Mouse (Mus musculus): ENCODE measurements at regions not wholly inside any gene's neighbourhood (a gene's known extent, or its start where the extent isn't known, plus 50 kb on each side); places are given as distances from the start of the nearest gene placed in this dataset.
"Not testable (repeated sequence)": the region's sequence is repeated elsewhere in the genome, so short reads cannot be mapped to it uniquely, and the experiment has no call there.

DNA sequence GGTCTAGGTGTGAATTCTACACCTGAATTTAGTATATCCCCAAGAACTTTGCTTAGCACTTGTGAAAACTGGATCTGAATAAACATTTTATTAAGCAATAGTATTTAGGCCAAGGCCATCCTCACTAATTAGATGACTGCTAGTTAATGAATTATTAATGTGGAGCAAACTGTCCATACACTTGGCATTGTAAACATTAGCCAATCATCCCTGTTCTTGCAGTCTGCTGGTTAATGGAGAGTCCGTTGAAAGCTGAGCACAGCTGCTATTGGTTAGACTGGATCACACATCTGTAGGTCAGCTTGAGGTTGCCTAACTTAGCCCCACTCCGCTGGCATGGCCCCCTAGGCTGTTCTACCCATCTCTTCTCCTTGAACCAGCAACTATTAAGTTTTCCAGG lies 826.2 kb upstream of the 4930452B06Rik start:
- no peak for DNase-seq (ENCODE audit: low read depth, low spot score)

DNA sequence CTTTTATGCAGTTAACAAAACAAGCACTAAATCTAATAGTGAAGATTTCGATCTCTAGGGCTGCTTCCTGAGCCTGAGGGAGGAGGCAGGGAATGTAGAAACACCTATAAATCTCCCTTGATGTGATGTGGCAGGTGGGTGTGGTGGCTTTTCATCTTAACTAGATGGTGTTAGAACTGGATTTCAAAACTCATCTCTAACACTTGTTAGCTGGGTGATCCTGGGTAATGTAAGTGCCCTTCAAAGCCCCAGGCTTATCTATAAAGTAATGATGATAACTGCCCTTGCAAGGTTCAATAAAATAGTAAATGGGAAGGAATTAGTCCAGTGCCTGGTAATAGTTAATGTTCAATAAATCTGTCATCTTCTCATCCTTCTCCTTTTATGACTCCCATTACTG lies 822.5 kb upstream of the 4930452B06Rik start:
- DNase-seq (ENCODE audit: low read depth, low spot score) = no peak

DNA sequence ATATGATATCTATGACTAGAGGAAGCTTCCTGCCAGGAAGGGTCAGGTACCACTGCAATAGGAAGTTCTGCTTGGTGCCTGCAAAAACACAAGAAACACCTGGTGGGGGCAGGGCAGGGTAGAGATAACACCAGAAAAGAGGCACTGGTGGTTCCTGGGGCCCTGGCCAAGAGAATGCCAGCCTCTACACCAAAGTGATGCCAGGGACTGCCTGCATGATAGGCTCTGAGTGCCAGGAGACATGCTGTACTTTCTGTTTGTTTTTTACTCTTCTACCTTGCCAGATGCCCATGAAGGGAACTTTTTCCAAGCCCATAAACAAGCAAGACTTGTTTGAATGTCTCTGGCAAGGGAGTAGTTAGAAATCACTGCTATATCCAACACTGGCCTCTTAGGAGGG lies 812.9 kb upstream of the 4930452B06Rik start:
- DNase-seq (ENCODE audit: low read depth, low spot score) = no peak

DNA sequence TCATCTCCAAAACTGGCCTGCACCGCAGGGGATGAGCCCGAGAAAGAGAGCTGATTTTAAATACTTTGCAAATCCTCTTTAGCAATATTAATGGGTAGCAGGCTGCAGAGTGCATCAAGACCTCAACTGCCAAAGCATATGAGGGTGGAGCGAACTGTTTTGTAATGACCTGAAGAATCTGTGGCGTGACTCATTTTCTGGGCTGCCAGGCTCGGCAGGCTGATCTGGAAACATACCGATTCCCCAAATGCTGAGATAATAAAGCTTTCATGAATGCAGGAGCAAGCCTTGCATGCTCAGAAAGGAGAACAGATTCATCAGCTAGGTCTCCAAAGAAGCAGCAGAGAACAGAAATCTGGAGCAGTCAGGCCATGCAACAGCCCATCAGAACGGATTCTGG lies 809.1 kb upstream of the 4930452B06Rik start:
- DNase-seq (ENCODE audit: low read depth, low spot score) = peak; percentile 17

DNA sequence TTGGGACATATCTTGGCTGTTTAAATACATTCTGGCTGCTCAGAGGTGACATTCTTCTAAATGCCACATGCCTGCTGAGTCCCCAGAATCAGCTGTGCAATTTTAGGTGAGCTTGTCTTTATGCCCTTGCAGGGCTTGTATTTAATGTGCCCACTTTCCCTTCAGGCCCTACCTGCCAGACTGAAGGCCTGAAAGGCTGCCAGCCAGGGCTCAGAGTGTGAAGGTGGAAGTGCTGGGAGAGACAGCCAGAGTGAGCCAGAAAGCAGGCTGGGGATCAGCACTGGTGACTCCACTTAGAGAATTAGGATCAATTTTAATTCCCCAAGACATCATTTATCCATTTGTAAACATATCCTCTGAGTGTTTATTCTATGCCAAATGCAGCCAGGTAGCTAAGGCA lies 803.6 kb upstream of the 4930452B06Rik start:
- DNase-seq (ENCODE audit: low read depth, low spot score) = no peak

DNA sequence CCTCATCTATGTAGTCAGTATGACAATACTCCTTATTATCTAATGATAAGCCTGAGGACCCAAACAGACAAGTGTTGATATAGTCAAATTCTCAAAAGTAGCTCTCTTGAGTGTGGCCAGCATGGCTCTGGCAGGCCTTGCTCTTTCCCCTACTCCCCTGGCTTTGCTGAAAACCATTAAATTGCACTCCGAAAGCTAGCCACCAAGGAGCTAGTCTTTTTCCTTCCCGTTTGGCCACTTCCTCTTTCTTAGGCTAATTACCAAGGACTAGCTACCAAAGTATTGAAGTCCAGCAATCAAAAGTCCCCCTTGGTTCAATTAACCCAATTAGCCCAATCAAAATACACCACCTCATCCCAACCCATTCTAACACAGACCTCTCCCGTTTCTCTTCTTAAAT lies 802.6 kb upstream of the 4930452B06Rik start:
- no peak for DNase-seq (ENCODE audit: low read depth, low spot score)

DNA sequence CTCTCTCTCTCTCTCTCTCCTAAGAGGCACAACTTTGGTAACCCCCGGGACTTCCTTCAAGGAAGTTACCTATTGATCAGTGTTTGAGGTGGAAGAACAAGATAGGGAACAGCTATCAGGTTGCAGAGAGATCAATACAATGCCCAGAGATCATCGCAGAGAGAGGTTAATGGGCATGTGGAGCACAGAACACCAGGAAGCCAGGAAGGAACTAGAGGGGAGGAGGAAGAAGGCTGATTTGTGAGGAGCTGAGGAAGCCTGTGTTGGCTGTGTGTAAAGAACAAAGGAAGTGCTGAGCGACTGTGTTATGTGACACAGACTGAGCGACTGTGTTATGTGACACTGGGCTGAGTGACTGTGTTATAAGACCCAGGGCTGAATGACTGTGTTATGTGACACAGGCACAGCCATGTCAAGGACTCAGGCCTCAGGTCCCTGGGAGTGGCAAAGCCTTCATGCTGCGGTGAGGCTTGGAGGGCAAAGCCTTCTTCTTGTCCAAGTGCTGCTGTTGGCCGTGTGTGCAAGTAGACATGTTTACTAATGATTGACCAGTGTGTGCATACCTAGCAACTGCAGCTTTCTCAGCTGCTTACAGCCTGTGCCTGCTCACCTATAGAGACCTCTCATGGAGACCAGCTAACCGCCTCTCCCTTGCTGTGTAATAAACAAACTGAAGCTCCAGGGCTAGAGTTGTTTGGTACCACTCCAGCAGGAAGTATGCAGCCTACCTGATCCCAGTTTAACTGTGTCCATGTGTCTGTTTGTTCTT lies 801.8 kb upstream of the 4930452B06Rik start:
- DNase-seq (ENCODE audit: low read depth, low spot score) = no peak

DNA sequence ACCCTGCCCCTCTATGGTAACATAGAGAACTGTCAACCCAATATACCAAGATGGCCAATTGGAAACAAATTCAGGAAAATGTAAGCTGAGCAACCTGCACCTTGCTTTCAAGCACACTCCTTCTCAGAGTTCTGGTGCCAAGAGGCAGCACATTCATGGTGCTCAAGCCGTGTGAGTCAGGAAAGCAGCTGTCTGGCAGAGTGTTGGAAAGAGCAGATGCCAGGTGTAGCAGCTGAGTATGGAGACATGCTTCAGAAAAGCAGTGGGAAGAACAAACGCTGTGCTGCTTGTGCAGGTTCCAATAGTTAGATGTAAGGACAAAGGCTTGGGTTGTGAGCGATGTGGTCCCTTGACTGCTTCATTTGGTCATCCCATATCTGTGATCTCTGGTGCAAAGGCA lies 794.0 kb upstream of the 4930452B06Rik start:
- DNase-seq (ENCODE audit: low read depth, low spot score) = peak; percentile 48

DNA sequence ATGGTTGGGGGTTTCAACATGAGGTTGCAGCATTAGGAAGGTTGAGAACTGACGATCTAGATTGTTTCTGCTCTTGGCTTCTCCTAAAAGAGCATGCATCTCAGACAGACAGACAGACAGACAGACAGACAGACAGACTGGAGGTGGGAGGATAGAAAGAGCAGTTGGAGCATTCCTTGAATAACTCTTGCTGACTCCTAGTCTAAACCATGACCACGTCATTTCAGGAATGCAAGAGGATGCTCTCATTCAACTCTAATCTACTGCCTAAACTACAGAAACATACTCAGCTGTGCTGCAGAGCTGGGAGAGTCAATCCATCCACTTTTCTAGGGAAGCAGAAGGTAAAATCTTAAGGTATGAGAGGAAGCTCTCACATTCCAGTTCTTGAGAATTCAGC lies 792.8 kb upstream of the 4930452B06Rik start:
- no peak for DNase-seq (ENCODE audit: low read depth, low spot score)

DNA sequence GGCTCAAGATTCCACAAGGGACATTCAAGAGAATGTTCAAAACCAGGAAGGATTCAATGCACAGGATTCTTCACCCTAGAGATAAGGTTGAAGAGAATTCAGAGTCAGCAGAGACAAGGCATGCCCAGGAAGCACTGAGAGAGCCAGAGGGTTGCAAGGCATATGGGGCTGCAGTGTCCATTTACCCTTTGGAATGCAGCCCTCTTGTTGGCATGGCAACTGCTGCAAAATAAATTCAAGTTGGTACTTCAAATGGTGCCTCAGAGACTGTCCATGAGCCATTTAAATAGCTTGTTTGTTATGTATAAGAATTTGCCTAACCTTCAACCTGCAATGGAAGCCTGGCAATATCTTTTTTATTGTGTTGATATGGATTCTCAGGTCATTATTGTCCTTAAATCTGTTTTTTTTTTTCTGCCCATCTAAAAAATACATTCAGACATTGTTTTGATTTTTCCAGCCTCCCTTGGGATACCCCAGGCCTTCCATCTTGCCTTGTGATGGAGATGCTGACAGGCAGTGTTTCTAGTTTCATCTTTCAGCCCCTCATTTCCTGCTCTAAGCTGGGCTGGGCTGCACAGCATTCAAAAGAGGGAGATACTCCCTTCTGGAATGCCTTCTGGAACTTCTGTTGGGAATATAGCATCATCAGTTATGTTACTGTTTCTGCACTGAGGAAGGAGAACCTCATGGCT lies 791.9 kb upstream of the 4930452B06Rik start:
- DNase-seq (ENCODE audit: low read depth, low spot score) = no peak

DNA sequence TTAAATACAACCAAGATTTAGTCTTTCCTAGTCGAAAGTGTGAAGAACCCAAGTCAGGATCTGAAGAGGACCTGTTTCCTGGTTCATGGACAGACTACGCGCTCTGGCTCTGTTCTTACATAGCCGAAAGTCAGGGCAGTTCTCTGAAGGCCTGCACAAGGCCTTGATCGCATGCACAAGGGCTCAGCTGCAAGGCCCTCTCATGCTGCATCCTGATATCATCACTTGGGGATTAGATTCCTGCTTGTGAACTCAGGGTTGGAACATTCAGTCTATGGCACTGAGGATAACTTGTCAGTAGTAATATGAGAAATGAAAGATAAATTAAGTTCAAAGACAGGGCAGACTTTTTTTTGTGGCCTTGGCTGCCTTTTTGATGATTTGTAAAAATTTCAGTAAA lies 789.9 kb upstream of the 4930452B06Rik start:
- DNase-seq (ENCODE audit: low read depth, low spot score) = no peak

DNA sequence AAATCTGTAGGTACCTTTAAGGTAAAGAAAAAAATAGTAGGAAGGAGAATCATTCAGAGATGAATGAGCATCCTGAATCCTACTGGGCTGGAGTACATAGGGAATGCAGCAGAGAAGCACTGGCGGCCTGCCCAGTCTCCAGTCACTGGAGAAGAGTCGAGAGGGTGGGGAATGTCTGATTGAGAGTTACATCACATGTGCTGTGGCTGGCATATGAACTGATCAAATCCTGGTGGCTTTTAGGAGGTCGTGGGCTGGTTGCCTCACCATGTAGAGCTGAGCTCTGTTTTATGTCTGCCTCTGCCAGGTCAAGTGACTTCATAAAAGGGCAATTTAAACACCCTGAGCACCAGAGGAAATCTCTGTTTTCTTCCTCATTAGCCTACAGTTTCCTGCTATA lies 783.9 kb upstream of the 4930452B06Rik start:
- no peak for DNase-seq (ENCODE audit: low read depth, low spot score)

DNA sequence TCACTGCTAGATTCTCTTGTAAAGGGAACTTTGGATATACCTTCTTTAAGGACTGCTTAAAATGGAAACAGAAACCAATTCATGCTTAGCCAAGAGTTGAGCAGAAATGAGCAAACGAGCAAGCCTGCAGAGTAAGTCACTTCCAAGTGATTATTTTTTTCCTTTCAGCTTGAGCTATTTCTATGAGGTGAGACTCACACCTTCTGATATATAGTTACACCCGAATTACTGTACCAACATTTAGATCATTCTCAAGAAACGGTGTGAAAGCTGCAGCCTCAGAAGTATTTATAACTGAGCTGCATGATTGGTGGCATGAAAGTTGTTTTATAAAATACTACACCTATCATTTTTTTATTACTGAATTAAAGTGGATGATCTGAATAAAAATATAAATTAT lies 771.9 kb upstream of the 4930452B06Rik start:
- DNase-seq (ENCODE audit: low read depth, low spot score) = peak; percentile 67

DNA sequence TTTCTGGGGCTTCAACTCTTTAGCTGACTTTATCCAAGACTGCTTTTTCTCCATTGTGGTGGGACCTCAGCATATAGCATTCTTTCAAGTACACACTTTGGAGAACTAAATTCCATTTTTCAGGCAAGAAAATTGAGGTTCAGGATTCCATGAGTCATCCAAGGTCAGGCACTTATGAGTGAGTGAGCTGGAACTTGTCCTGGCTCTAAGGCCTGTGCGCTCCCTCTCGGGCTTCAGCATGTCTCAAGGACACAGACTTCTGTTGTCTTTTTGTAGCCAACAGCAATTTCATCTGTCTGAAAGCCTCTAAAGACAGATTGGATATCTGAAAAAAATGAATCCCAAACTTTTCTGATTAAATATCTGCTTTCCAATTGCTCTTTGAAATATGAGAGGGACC lies 769.1 kb upstream of the 4930452B06Rik start:
- no peak for DNase-seq (ENCODE audit: low read depth, low spot score)

DNA sequence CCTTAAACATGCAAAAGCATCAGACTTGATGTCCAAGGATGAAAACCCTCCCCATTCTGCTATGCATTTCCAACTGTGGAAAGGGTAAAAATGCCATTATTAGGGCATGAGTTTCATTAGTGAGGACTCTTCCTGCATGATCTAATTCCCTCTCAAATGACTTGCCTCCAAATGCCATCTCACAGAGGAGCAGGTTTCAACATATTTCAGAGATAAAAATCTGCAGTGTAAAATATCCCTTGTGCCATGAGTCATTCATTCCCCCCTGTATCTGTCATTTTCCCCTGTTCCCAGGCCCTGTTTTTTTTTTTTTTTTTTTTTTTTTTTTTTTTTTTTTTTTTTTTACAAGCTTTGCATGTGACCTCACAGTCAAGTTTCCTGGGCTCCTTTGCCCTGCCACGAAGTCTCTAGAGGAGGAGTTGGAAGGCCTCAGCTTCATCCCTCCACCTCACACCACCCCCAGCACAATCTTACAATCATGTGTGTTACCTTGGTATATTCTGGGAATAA lies 767.1 kb upstream of the 4930452B06Rik start:
- no peak for DNase-seq (ENCODE audit: low read depth, low spot score)

DNA sequence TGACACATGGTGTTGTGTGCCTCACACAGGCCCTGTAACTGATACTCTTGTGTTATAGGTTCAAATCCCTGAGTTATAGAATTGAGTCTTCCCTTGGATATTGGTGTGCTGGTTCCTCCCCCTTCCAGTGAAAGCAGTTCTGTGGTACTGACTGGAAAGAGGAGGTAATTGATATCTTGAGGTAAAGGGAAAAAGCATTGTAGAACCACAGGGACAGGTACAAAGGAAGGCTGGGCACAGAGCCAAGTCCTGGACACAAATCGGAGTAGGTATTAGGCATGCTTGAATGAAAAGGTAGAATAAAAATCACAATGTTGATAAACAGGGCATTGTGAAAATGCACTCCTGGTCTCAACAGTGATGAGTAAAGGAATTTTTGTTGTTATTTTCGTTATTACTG lies 765.8 kb upstream of the 4930452B06Rik start:
- DNase-seq (ENCODE audit: low read depth, low spot score) = no peak

DNA sequence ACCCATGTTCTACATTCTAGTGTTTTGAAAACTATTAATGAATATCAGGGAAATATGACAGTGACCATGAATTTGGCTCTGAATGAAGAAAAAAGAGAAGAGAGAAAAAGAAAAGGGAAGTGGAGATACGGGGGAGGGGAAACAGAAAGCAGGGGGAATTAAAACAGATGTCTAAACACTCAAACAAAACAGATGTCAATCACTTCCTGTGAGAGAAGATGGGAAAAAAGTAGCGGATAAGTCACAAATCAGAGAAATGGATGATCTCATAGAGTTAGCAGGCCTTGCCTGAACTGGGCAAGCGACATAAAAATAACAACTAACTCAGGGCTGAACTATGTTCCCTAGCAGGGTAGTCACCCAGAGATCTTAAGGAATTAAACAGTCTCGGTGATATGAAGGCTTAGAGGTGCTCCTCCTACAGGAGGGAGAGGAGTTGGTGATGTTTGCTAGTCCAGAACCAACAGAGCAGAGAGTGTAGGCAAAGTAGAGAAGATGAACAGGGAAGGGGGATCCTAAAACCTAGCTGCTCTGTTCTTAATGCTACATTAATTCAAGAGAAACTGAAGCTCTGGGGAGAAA lies 745.9 kb upstream of the 4930452B06Rik start:
- DNase-seq (ENCODE audit: low read depth, low spot score) = no peak

DNA sequence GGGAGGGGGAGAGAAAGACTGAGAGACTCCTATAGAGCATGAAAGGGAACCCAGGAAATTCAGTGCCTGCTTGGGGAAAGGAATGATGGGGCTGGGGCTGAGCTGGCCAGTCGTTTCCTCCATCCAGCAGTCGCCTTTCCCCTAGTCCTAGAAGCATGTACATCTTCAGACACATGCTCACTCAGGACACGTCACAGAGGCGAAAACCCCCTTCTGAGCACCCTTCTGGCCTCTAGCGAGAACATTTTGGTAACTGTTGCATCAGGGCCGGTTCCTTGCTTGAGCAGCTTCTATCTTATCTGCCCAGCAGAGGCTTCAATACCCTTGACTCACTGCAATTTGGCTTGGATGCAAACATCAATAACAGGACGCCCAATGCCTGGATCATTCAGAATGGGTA lies 737.6 kb upstream of the 4930452B06Rik start:
- no peak for DNase-seq (ENCODE audit: low read depth, low spot score)

DNA sequence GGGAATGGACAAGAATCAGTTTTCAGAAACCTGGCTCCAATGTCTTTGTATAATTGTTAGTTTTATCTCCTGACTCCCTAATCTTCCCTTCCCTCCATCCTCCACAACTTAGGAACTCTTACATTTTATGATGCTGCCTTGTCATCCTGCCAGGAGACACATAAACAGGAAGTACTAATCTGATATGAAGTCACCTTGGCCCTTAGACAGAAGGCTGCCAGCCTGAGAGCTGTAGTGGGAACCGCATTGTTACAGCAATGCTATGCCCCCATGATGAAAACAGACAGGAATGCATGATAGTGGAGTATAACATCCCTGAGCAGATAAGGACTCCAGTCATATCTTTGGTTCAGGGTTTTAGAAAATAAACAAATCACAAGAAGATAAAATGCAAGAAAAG lies 734.8 kb upstream of the 4930452B06Rik start:
- no peak for DNase-seq (ENCODE audit: low read depth, low spot score)

DNA sequence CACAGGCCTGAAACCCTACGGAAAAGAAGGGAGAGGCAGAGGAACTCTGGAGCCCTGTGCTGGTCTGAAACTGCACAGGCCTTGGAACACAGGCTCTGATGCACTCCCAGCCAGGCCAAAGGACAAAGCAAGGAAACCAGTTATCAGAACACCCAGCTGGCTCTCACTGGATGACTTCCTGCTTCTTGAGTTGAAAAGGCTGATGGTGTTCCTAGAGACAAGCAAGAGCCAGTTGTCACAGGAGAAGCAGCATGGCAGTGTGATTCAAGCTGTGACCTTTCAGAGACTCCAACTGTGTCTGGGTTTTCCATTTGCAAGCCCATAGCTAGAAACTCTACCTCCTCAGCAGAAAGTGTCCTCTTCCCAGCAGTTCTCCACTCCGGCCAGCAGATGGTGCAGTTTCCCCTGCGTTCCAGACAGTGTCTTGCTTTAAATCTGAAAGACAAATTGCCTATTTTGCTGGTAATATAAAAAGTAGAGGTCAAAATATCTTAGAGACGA lies 727.3 kb upstream of the 4930452B06Rik start:
- DNase-seq (ENCODE audit: low read depth, low spot score) = peak; percentile 56

DNA sequence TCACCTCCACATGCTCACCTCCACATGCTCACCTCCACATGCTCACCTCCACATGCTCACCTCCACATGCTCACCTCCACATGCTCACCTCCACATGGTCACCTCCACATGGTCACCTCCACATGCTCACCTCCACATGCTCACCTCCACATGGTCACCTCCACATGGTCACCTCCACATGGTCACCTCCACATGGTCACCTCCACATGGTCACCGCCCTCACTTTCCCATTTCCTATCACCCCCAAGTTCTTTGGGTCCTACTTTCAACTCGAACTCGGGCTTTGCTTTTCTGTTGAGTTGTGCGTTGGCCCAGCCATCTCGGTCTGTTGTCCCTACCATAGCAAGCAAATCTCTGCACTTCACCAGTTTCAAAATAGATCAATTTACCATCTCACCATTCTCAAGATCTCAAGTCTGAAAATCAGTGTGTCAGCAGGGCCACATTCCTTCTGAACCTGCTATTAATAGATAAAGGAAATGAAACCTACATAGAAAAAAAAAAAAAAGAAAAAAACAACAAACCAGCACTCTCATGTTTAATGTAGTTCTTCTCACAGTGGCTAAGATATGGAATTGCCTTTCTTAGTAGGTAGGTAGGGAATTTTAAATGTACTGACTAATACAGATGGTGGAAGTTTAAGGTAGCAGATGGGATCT lies 724.0 kb upstream of the 4930452B06Rik start:
- not testable (repeated sequence) for DNase-seq (ENCODE audit: low read depth, low spot score)

DNA sequence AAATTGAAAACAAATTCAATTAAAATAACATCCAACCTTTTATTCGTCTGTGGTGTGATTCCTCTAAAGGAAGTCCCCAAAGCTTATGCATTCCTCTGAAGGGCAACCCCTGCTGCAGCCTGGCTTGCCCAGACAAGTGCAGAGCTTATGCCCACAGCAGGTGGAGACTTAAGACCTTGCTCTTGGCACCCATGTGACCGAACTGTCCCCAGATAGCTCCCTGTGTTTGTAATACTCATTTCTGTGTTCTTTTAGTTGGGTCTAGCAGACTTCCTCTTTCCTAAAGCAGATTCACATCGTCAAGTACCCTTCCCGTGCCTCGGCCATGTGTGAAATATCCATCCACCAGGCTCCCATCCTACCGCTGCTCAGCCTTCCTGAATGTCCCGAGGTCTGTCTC lies 723.1 kb upstream of the 4930452B06Rik start:
- DNase-seq (ENCODE audit: low read depth, low spot score) = no peak

All from telencephalon, adult 2 months (tissue).